Mouse (Mus musculus): ENCODE measurements around the gene Ggn. TPM values are rescaled to one million over a fixed set of nuclear protein-coding genes. Genes with fewer than 3 reads are reported as not detected.

Ggn gene
- not detected for polyA plus RNA-seq (2017; shearing (Covaris generic))

GRCm38 (mm10) chr7:29170066-29170754 is at the start of gene Ggn, which contains the start of gene Spred3:
Gene Ggn (plus strand): TSS chr7:29170210.
Gene Spred3 (minus strand): TSS chr7:29170411.

GRCm38 (mm10) chr7:29124970-29125369 is 45.0 kb upstream of the Ggn start, which contains the start of gene Ryr1:
Gene Ryr1 (minus strand): TSS chr7:29125179.

GRCm38 (mm10) chr7:29134693-29135386 is 35.2 kb upstream of the Ggn start, which contains the start of gene Rasgrp4:
Gene Rasgrp4 (plus strand): TSS chr7:29134851.

GRCm38 (mm10) chr7:29155838-29156782 is 13.9 kb upstream of the Ggn start, which contains the start of gene Fam98c:
Gene Fam98c (minus strand): TSS chr7:29156234.

GRCm38 (mm10) chr7:29180077-29180853 is 10.3 kb downstream of the Ggn start, which contains the start of gene Psmd8:
Gene Psmd8 (minus strand): TSS chr7:29180701.

GRCm38 (mm10) chr7:29213675-29214082 is 43.7 kb downstream of the Ggn start, which contains the start of gene Catsperg1:
Gene Catsperg1 (minus strand): TSS chr7:29214035.

Other genes starting within 250 kb of the Ggn start
- 263 TPM for gene Actn4, start 207.9 kb upstream of the Ggn start, polyA plus RNA-seq (2017; shearing (Covaris generic))
- 292 TPM for gene Eif3k, start 188.3 kb upstream of the Ggn start, polyA plus RNA-seq (2017; shearing (Covaris generic))
- gene Map4k1, start 188.2 kb upstream of the Ggn start, polyA plus RNA-seq (2017; shearing (Covaris generic)), result 137 TPM
- gene Ryr1, start 45.0 kb upstream of the Ggn start, polyA plus RNA-seq (2017; shearing (Covaris generic)), result 1.1 TPM
- 0.21 TPM for gene Rasgrp4, start 35.4 kb upstream of the Ggn start, polyA plus RNA-seq (2017; shearing (Covaris generic))
- 50.7 TPM for gene Fam98c, start 14.0 kb upstream of the Ggn start, polyA plus RNA-seq (2017; shearing (Covaris generic))
- gene Spred3, start 201 bp downstream of the Ggn start, polyA plus RNA-seq (2017; shearing (Covaris generic)), result not detected
- gene Psmd8, start 10.5 kb downstream of the Ggn start, polyA plus RNA-seq (2017; shearing (Covaris generic)), result 180 TPM
- gene Catsperg1, start 43.8 kb downstream of the Ggn start, polyA plus RNA-seq (2017; shearing (Covaris generic)), result 0.51 TPM
- 1.6 TPM for gene Kcnk6, start 62.3 kb downstream of the Ggn start, polyA plus RNA-seq (2017; shearing (Covaris generic))
- 41.4 TPM for gene Yif1b, start 68.1 kb downstream of the Ggn start, polyA plus RNA-seq (2017; shearing (Covaris generic))
- gene 2200002D01Rik, start 78.3 kb downstream of the Ggn start, polyA plus RNA-seq (2017; shearing (Covaris generic)), result 1.9 TPM
- 139 TPM for gene Spint2, start 111.7 kb downstream of the Ggn start, polyA plus RNA-seq (2017; shearing (Covaris generic))
- not detected for gene Ppp1r14a, start 119.1 kb downstream of the Ggn start, polyA plus RNA-seq (2017; shearing (Covaris generic))
- not detected for gene Dpf1, start 133.7 kb downstream of the Ggn start, polyA plus RNA-seq (2017; shearing (Covaris generic))